Comparison of ENCODE assay signal across 9 mouse cellular contexts in the genomic region with DNA sequence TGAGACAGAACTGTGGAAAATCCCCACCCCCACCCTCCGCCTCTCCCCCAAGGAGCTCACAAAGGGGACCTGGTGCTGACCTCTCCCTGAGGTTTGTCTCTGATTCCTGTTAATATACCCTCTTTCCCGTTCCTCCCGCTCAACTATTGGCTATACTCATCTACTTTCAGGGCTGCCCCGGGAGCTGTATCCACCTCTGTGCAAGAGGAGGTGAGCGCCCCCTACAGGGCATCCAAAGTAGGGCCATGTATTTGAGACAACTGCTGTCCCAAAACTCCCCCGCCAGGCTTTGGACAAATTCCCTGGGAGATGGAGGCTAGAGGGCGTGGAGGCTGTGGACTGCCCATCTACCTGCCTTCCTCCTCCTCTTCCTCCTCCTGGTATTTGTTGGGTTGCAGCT. TPM values are rescaled to one million over a fixed set of nuclear protein-coding genes. Genes with fewer than 3 reads are reported as not detected.
DNase-seq lines count a peak whose midpoint lies in the region; ATAC-seq and TF ChIP-seq lines count a peak whose summit lies in the region.
"Had no signal": no experiment of that assay in that cellular context is flagged by ENCODE, and none has a peak within 500 bp of the region (broad histone marks: within the 10 kb centered on the region; RNA-seq: fewer than 3 reads in every experiment).

No protein-coding gene starts in this region.

- H3K4me1 ChIP-seq in hindbrain, postnatal 0 days (ENCODE audit: insufficient read depth, low read length): 0 out of 2 replicates have a peak, but pooled peaks cover 7% of the 10 kb centered on the region
- 0 out of 2 replicates have a peak, but pooled peaks cover 8% of the 10 kb centered on the region for H3K4me1 ChIP-seq in hindbrain, embryonic 14.5 days (replicated peaks; ENCODE audit: control insufficient read depth, insufficient read depth, low read length)
- peaks cover 13% of the 10 kb centered on the region for H3K4me1 ChIP-seq in heart, embryonic 11.5 days (ENCODE audit: control insufficient read depth, insufficient read depth, low read length)
- H3K4me1 ChIP-seq in midbrain, embryonic 13.5 days (replicated peaks): peaks cover 31% of the 10 kb centered on the region

- peak; percentile 70 for TF ChIP-seq CTCF in hindbrain, postnatal 0 days (IDR thresholded peaks at IDR 0.05; ENCODE audit: low read depth)

- no peak overlapping the region for H3K4me3 ChIP-seq in hindbrain, postnatal 0 days (ENCODE audit: low read length)
- H3K4me3 ChIP-seq in hindbrain, embryonic 14.5 days (replicated peaks; ENCODE audit: low read length): no peak overlapping the region
- no peak overlapping the region for H3K4me3 ChIP-seq in heart, embryonic 11.5 days (ENCODE audit: low read depth, low read length)
- H3K4me3 ChIP-seq in midbrain, embryonic 13.5 days (replicated peaks): no peak overlapping the region

- H3K27me3 ChIP-seq in hindbrain, postnatal 0 days (ENCODE audit: insufficient read depth, low read length): no peaks in the 10 kb centered on the region
- peaks cover 7% of the 10 kb centered on the region; the same call in 1 of the 2 replicates for H3K27me3 ChIP-seq in hindbrain, embryonic 14.5 days (ENCODE audit: control insufficient read depth, insufficient read depth, low read length)
- 0 out of 2 replicates have a peak, but pooled peaks cover 4% of the 10 kb centered on the region for H3K27me3 ChIP-seq in heart, embryonic 11.5 days (ENCODE audit: control insufficient read depth, insufficient read depth, low read length)
- H3K27me3 ChIP-seq in midbrain, embryonic 13.5 days: no peaks in the 10 kb centered on the region; the same call in 1 of the 2 replicates

- H3K4me2 ChIP-seq in hindbrain, postnatal 0 days (ENCODE audit: low read depth, low read length): no peak overlapping the region
- no peak overlapping the region for H3K4me2 ChIP-seq in hindbrain, embryonic 14.5 days (replicated peaks)
- H3K4me2 ChIP-seq in heart, embryonic 11.5 days: peak overlapping the region; percentile 27; the same call in 1 of the 2 replicates
- no peak overlapping the region for H3K4me2 ChIP-seq in midbrain, embryonic 13.5 days (replicated peaks)

- WGBS in hindbrain, postnatal 0 days: 16% methylated on average over 7 of the region's 7 CpGs
- 9% methylated on average over 7 of the region's 7 CpGs for WGBS in hindbrain, embryonic 14.5 days
- 8% methylated on average over 7 of the region's 7 CpGs for WGBS in heart, embryonic 11.5 days (ENCODE audit: insufficient replicate concordance)
- 7% methylated on average over 7 of the region's 7 CpGs for WGBS in midbrain, embryonic 13.5 days

- no peaks in the 10 kb centered on the region for H3K36me3 ChIP-seq in hindbrain, postnatal 0 days (ENCODE audit: insufficient read depth, low read length)
- no peaks in the 10 kb centered on the region for H3K36me3 ChIP-seq in hindbrain, embryonic 14.5 days (replicated peaks; ENCODE audit: control insufficient read depth, insufficient read depth)
- H3K36me3 ChIP-seq in heart, embryonic 11.5 days (ENCODE audit: control insufficient read depth, insufficient read depth, low read length): no peaks in the 10 kb centered on the region
- H3K36me3 ChIP-seq in midbrain, embryonic 13.5 days: no peaks in the 10 kb centered on the region

- no peak overlapping the region for H3K27ac ChIP-seq in hindbrain, postnatal 0 days
- no peak overlapping the region for H3K27ac ChIP-seq in hindbrain, embryonic 14.5 days
- H3K27ac ChIP-seq in heart, embryonic 11.5 days (ENCODE audit: low read depth, low read length): no peak overlapping the region
- no peak overlapping the region for H3K27ac ChIP-seq in midbrain, embryonic 13.5 days
- H3K27ac ChIP-seq: macrophage had no signal

- DNase-seq in hindbrain, postnatal 0 days (ENCODE audit: low spot score): peak; percentile 73
- DNase-seq in hindbrain, embryonic 14.5 days (ENCODE audit: low spot score): no peak
- DNase-seq in ZHBTc4 (ENCODE audit: low read depth, low spot score): peak; percentile 92
- peak; percentile 74 to 87 for DNase-seq in cerebellum, postnatal 25 days
- peak; percentile 52 to 59 for DNase-seq in left cerebral cortex, postnatal 14 days (ENCODE audit: low spot score in 2 of 2)
- DNase-seq in thymus, postnatal 14 days: peak; percentile 64

- H3K9me3 ChIP-seq in hindbrain, postnatal 0 days (ENCODE audit: low read length): no peaks in the 10 kb centered on the region
- H3K9me3 ChIP-seq in hindbrain, embryonic 14.5 days (ENCODE audit: control insufficient read depth, low read length): no peaks in the 10 kb centered on the region
- no peaks in the 10 kb centered on the region for H3K9me3 ChIP-seq in heart, embryonic 11.5 days (replicated peaks; ENCODE audit: control insufficient read depth, low read length)
- no peaks in the 10 kb centered on the region for H3K9me3 ChIP-seq in midbrain, embryonic 13.5 days

- no peak overlapping the region for H3K9ac ChIP-seq in hindbrain, postnatal 0 days (replicated peaks; ENCODE audit: low read length)
- H3K9ac ChIP-seq in hindbrain, embryonic 14.5 days: no peak overlapping the region
- no peak overlapping the region for H3K9ac ChIP-seq in heart, embryonic 11.5 days (ENCODE audit: low read depth, low read length)
- H3K9ac ChIP-seq in midbrain, embryonic 13.5 days (replicated peaks): no peak overlapping the region

- ATAC-seq in hindbrain, postnatal 0 days: peak; percentile 52; the same call in 1 of the 2 replicates
- ATAC-seq in hindbrain, embryonic 14.5 days (ENCODE audit: low FRiP score): no peak
- no peak for ATAC-seq in heart, embryonic 11.5 days (replicated peaks; ENCODE audit: insufficient number of reproducible peaks, low FRiP score, low TSS enrichment)
- peak; percentile 45; the same call in 1 of the 2 replicates for ATAC-seq in midbrain, embryonic 13.5 days

- intact Hi-C loops in left cerebral cortex, postnatal 14 days (cut with DNase I): loop anchor here (5.0 kb wide), 1 partner anchor 39 kb away; a partner anchor contains a TSS

RNA-seq across cellular contexts. Expression of a gene that starts 38.2 kb away (rescaled TPM):
- total RNA-seq in hindbrain, postnatal 0 days (2014; rRNA removed): 13.0 and 13.4 TPM in 2 replicates
- polyA plus RNA-seq in hindbrain, postnatal 0 days (2015; fragmentation: Nextera tagmentation; extraction: Ambion mirVana): 9.9 and 10.7 TPM in 2 replicates
- 8.5 and 10.3 TPM in 2 replicates for polyA plus RNA-seq in hindbrain, embryonic 14.5 days (2014; fragmentation: Nextera tagmentation; extraction: Ambion mirVana)
- polyA plus RNA-seq in heart, embryonic 11.5 days (2014; fragmentation: Nextera tagmentation; extraction: Ambion mirVana): 12.7 and 16.8 TPM in 2 replicates
- 10 to 100 TPM; 59.5 to 65.9 TPM for total RNA-seq in left cerebral cortex, postnatal 14 days (2021)
- polyA plus RNA-seq in midbrain, embryonic 13.5 days (2015; fragmentation: Nextera tagmentation; extraction: Ambion mirVana): 12.4 and 12.7 TPM in 2 replicates

RNA-seq across cellular contexts. Expression of a gene that starts 40.7 kb away (rescaled TPM):
- 31.3 and 39.2 TPM in 2 replicates for total RNA-seq in hindbrain, postnatal 0 days (2014; rRNA removed)
- polyA plus RNA-seq in hindbrain, postnatal 0 days (2015; fragmentation: Nextera tagmentation; extraction: Ambion mirVana): 13.5 and 13.6 TPM in 2 replicates
- 13.6 and 14.4 TPM in 2 replicates for polyA plus RNA-seq in hindbrain, embryonic 14.5 days (2014; fragmentation: Nextera tagmentation; extraction: Ambion mirVana)
- polyA plus RNA-seq in heart, embryonic 11.5 days (2014; fragmentation: Nextera tagmentation; extraction: Ambion mirVana): 16.5 and 21.0 TPM in 2 replicates
- 10 to 100 TPM; 22.0 to 23.7 TPM for total RNA-seq in left cerebral cortex, postnatal 14 days (2021)
- polyA plus RNA-seq in midbrain, embryonic 13.5 days (2015; fragmentation: Nextera tagmentation; extraction: Ambion mirVana): 14.9 and 15.4 TPM in 2 replicates

RNA-seq across cellular contexts. Expression of a gene that starts 53.1 kb away (rescaled TPM):
- 11.0 and 17.6 TPM in 2 replicates for total RNA-seq in hindbrain, postnatal 0 days (2014; rRNA removed)
- polyA plus RNA-seq in hindbrain, postnatal 0 days (2015; fragmentation: Nextera tagmentation; extraction: Ambion mirVana): 11.7 and 15.7 TPM in 2 replicates
- polyA plus RNA-seq in hindbrain, embryonic 14.5 days (2014; fragmentation: Nextera tagmentation; extraction: Ambion mirVana): 17.4 and 20.3 TPM in 2 replicates
- polyA plus RNA-seq in heart, embryonic 11.5 days (2014; fragmentation: Nextera tagmentation; extraction: Ambion mirVana): 23.4 and 24.6 TPM in 2 replicates
- 10 to 100 TPM; 10.0 to 10.2 TPM for total RNA-seq in left cerebral cortex, postnatal 14 days (2021)
- 19.8 and 22.4 TPM in 2 replicates for polyA plus RNA-seq in midbrain, embryonic 13.5 days (2015; fragmentation: Nextera tagmentation; extraction: Ambion mirVana)

Comparison
In these comparisons a context has a peak if more than half of its experiments do, and no peak if none do; other contexts are left out.
1. ATAC-seq: peak in hindbrain, postnatal 0 days (single experiment) and midbrain, embryonic 13.5 days (single experiment); none in hindbrain, embryonic 14.5 days (single experiment) and heart, embryonic 11.5 days (single experiment).